Mouse (Mus musculus): ENCODE measurements around the gene Crlf3. TPM values are rescaled to one million over a fixed set of nuclear protein-coding genes. Genes with fewer than 3 reads are reported as not detected.

Gene Crlf3
- total RNA-seq, 1 experiment from 2014 or later, result 162 TPM

Other genes starting within 250 kb of the Crlf3 start
- gene Utp6, start 118.6 kb downstream of the Crlf3 start, total RNA-seq (2017), result 55.7 to 87.3 TPM (median 65.7 TPM) in 3 replicates
- 35.9 to 53.1 TPM (median 37.2 TPM) in 3 replicates for gene Suz12, start 87.9 kb downstream of the Crlf3 start, total RNA-seq (2017)
- 3.5 to 5.8 TPM (median 4.6 TPM) in 3 replicates for gene Atad5, start 8.4 kb upstream of the Crlf3 start, total RNA-seq (2017)
- 2.9 to 11.4 TPM (median 5.8 TPM) in 3 replicates for gene Tefm, start 61.2 kb upstream of the Crlf3 start, total RNA-seq (2017)
- gene Adap2, start 73.1 kb upstream of the Crlf3 start, total RNA-seq (2017), result 6.7 to 11.8 TPM (median 8.7 TPM) in 3 replicates
- 5.0 to 10.4 TPM (median 6.2 TPM) in 3 replicates for gene Rnf135, start 102.9 kb upstream of the Crlf3 start, total RNA-seq (2017)
- gene Rhot1, start 128.0 kb upstream of the Crlf3 start, total RNA-seq (2017), result 48.4 to 57.1 TPM (median 56.2 TPM) in 3 replicates
- gene Rhbdl3, start 219.9 kb upstream of the Crlf3 start, total RNA-seq (2017), result not detected in 3 replicates